Mouse (Mus musculus): Measurements from ENCODE around the gene Ssbp3. TPM values are rescaled to one million over a fixed set of nuclear protein-coding genes. Genes with fewer than 3 reads are reported as not detected.

The Ssbp3 gene
- polyA plus RNA-seq (2021) = 64.7 TPM

DNA sequence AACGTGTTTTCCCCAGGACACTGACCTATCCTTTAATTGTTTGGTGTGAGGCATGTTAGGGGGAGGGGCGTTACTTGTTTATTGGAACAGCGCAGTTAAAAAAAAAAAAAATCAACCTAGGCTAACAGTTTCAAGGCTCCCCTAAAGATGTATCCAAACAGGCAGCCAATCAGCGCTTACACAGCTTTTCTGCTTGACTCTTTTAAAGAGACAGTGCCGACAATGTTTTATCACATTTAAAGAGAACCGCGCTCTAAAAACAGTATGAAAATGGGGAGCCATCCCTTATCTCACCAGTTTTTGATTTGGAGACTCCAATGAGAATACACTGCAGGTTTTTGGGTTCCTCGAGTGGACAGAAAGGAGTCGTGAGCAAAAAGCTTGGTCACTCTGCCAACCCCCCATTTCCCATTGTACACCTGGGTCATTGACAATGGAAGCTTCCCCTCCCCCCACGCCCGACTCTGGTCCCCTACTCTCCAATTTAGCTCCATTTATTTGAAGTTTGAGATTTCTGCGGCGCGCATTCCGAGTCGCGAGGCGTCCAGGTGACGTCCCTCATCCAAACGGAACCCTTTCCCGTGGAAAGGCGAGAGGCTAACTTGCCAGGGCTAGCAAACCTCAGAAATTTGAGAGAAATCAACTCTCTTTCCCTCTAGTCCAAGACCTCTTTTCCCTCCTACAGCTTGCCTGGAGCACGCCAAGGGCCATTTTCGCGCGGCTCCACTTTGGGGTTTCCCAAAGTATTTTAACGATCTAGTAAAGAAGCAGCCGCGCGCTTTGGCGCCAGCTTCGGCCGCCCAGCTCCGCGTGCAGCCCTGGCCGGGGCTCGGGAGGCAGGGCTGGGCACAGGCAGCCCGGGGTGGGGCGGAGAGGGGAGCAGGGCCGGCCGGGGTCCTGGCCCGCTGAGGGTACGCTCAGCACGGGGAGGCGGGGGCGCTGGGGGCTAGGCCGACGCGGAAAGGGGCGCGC lies at the start of gene Ssbp3:
Gene Ssbp3 (plus strand): TSS at position 501 of the 972 bp plus-strand sequence.
- TF ChIP-seq CTCF (IDR thresholded peaks at IDR 0.05) = no peak
- POLR2A ChIA-PET = interaction anchor here (0.6 to 1.8 kb wide), 7 partner anchors 13 to 226 kb away, joined by 3 to 9 read pairs (median 5); no protein-coding TSS in a partner anchor
- H3K27me3 ChIP-seq = no peaks in the 10 kb centered on the region
- ATAC-seq (peak; percentile 24), DNase-seq (ENCODE audit: low read depth, low spot score) (peak; percentile 68)
- in situ Hi-C loops (cut with MboI; ENCODE audit: low pct_unique_long_range_greater_than_20kb) = loop anchor here (10.0 kb wide), 1 partner anchor 254 kb away; no protein-coding TSS in a partner anchor
- CTCF ChIA-PET = interaction anchor here (0.7 to 2.4 kb wide), 7 partner anchors 67 to 254 kb away, joined by 3 to 7 read pairs (median 3); no protein-coding TSS in a partner anchor

- ChIA-PET CTCF (no interaction called here), POLR2A (no interaction called here)
- no peak for DNase-seq (ENCODE audit: low read depth, low spot score)
- TF ChIP-seq CTCF (IDR thresholded peaks at IDR 0.05) = no peak
- H3K27me3 ChIP-seq = no peaks in the 10 kb centered on the region
- no peak for ATAC-seq
- in situ Hi-C loops (cut with MboI; ENCODE audit: low pct_unique_long_range_greater_than_20kb) = no loop called here
These were observed 48.6 kb upstream of the Ssbp3 start for GRCm38 (mm10) chr4:106861871-106862270.

GRCm38 (mm10) chr4:106862317-106862716 lies 48.2 kb upstream of the Ssbp3 start:
- in situ Hi-C loops (cut with MboI; ENCODE audit: low pct_unique_long_range_greater_than_20kb) = no loop called here
- POLR2A ChIA-PET = no interaction called here

DNA sequence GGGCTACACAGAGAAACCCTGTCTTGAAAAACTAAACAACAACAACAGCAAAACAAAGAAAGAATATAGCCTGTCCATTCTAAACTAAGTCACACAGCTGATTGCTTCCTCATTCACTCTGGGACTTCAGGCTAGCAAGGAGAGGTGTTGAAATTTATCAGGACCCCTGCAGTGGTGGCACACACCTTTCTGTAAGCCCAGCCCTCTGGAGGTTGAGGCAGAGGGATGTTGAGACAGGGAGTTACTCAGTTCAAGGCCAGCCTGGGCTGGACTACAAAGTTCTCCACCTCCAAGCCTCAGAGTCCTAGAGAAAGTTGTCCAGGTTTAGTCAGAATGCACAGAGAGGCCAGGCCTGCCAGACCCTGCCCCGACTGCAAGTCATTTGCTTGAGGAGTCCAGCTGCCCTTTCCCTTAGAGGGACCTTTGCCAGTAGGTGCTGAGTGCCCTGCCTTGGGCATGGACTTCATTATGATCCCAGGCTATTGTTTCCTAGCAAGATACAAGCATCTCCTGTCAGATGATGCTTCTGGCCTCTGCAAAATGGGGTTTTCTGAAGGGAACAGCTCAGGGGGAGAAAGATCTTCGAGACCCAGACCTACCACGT lies 47.6 kb upstream of the Ssbp3 start:
- DNase-seq (ENCODE audit: low read depth, low spot score) (no peak), ATAC-seq (no peak)
- in situ Hi-C loops (cut with MboI; ENCODE audit: low pct_unique_long_range_greater_than_20kb) = no loop called here
- TF ChIP-seq CTCF (IDR thresholded peaks at IDR 0.05) = no peak
- H3K27me3 ChIP-seq = no peaks in the 10 kb centered on the region
- ChIA-PET POLR2A (no interaction called here), CTCF (no interaction called here)

More at GRCm38 (mm10) chr4:106862317-106862716, 48.2 kb upstream of the Ssbp3 start:
- no peak for TF ChIP-seq CTCF (IDR thresholded peaks at IDR 0.05)
- CTCF ChIA-PET = no interaction called here
- DNase-seq (ENCODE audit: low read depth, low spot score) (no peak), ATAC-seq (no peak)
- H3K27me3 ChIP-seq = no peaks in the 10 kb centered on the region

DNA sequence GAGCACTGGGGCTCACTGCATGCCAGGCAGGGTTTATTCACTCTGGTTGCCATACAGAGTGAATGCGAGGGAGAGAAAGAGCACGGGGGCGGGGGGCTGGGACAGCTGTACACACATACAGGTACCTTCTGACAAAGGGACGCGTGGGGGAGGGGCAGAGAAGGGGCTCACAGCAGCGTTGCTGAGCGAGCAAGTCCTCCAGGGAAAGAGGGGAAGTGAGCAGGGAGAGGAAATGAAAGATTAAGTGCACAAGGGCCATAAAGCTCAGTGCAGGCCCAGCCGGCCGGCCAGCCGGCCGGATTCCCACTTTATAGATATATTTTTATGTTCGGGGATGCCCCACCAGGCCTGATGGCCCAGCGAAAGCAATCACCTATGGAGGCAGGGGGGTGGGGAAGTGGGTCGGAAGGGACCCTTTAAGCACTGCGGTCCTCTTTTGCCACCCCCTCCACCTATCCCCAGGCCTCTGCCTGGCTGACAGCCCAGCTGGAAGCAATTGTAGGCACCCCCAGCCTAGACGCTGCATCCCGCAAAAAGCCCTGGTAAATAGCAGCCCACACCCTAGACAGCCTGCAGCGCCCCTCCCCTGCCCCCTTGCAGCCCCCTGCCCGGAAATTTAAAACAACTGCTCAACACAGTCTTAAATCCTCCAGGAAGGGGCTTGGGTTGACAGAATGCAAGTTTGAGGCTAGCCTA lies 44.9 kb upstream of the Ssbp3 start:
- in situ Hi-C loops (cut with MboI; ENCODE audit: low pct_unique_long_range_greater_than_20kb) = no loop called here
- no peak for ATAC-seq
- no peak for TF ChIP-seq CTCF (IDR thresholded peaks at IDR 0.05)
- ChIA-PET CTCF (no interaction called here), POLR2A (interaction anchor here (1.0 kb wide), 1 partner anchor 13 kb away, joined by 3 read pairs; no protein-coding TSS in a partner anchor)
- DNase-seq (ENCODE audit: low read depth, low spot score) = no peak
- H3K27me3 ChIP-seq = no peaks in the 10 kb centered on the region

GRCm38 (mm10) chr4:106866381-106866780 lies 44.1 kb upstream of the Ssbp3 start:
- TF ChIP-seq CTCF (IDR thresholded peaks at IDR 0.05) = no peak
- in situ Hi-C loops (cut with MboI; ENCODE audit: low pct_unique_long_range_greater_than_20kb) = no loop called here
- CTCF ChIA-PET = interaction anchor here (1.5 kb wide), 1 partner anchor 23 kb away, joined by 7 read pairs; no protein-coding TSS in a partner anchor
- H3K27me3 ChIP-seq = no peaks in the 10 kb centered on the region
- no peak for ATAC-seq
- POLR2A ChIA-PET = interaction anchor here (1.0 kb wide), 1 partner anchor 14 kb away, joined by 3 read pairs; no protein-coding TSS in a partner anchor
- DNase-seq (ENCODE audit: low read depth, low spot score) = no peak

DNA sequence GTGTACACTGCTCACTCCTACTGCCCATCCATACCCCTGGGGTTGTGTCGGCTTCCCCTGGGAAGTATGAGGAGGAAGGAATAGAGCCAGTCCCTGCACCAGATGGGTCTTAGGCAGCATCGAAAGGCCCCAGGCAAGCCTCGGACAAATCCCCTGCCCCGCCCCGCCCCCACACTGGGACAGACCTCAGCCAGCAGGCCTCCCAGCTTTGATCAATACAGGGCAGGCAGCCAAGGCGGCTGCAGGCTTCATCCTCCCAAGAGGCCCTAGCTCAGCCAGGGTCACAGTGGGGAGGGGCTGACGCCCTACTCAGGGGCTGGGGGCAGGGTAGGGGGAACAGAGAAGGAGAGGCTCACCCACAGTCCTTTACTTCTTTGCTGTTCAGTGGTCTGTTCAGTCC lies 43.7 kb upstream of the Ssbp3 start:
- in situ Hi-C loops (cut with MboI; ENCODE audit: low pct_unique_long_range_greater_than_20kb) = no loop called here
- DNase-seq (ENCODE audit: low read depth, low spot score) (no peak), ATAC-seq (no peak)
- CTCF ChIA-PET = interaction anchor here (1.5 kb wide), 1 partner anchor 23 kb away, joined by 7 read pairs; no protein-coding TSS in a partner anchor
- no peak for TF ChIP-seq CTCF (IDR thresholded peaks at IDR 0.05)
- POLR2A ChIA-PET = interaction anchor here (1.0 kb wide), 1 partner anchor 15 kb away, joined by 3 read pairs; no protein-coding TSS in a partner anchor
- H3K27me3 ChIP-seq = no peaks in the 10 kb centered on the region

- ATAC-seq = no peak
- H3K27me3 ChIP-seq = no peaks in the 10 kb centered on the region
- DNase-seq (ENCODE audit: low read depth, low spot score) = no peak
- POLR2A ChIA-PET = no interaction called here
- in situ Hi-C loops (cut with MboI; ENCODE audit: low pct_unique_long_range_greater_than_20kb) = no loop called here
- CTCF ChIA-PET = interaction anchor here (1.2 to 1.4 kb wide), 2 partner anchors 13 to 29 kb away, joined by 3 read pairs; no protein-coding TSS in a partner anchor
- no peak for TF ChIP-seq CTCF (IDR thresholded peaks at IDR 0.05)
These were observed 41.6 kb upstream of the Ssbp3 start for GRCm38 (mm10) chr4:106868737-106869438.

- in situ Hi-C loops (cut with MboI; ENCODE audit: low pct_unique_long_range_greater_than_20kb) = no loop called here
- POLR2A ChIA-PET = no interaction called here
- DNase-seq (ENCODE audit: low read depth, low spot score) (no peak), ATAC-seq (no peak)
- CTCF ChIA-PET = interaction anchor here (1.2 to 1.4 kb wide), 2 partner anchors 14 to 28 kb away, joined by 3 read pairs; no protein-coding TSS in a partner anchor
- TF ChIP-seq CTCF (IDR thresholded peaks at IDR 0.05) = no peak
- H3K27me3 ChIP-seq = no peaks in the 10 kb centered on the region
These were observed 41.0 kb upstream of the Ssbp3 start for GRCm38 (mm10) chr4:106869539-106869951.
